Mouse (Mus musculus): ENCODE measurements around the gene Mapk10. TPM values are rescaled to one million over a fixed set of nuclear protein-coding genes. Genes with fewer than 3 reads are reported as not detected.

The Mapk10 gene
- polyA plus RNA-seq, 1 experiment, result 0.07 TPM

GRCm38 (mm10) chr5:103164022-103164421 lies 47.1 kb downstream of the Mapk10 start:
- no peaks in the 10 kb centered on the region for H3K36me3 ChIP-seq (ENCODE audit: control insufficient read depth, insufficient read depth)
- H3ac ChIP-seq (ENCODE audit: control insufficient read depth, insufficient read length, low read depth), result no peak overlapping the region
- no peak for TF ChIP-seq FOSL1 (IDR thresholded peaks at IDR 0.05; ENCODE audit: insufficient read depth, low read length, poor library complexity, severe bottlenecking)
- no peak for TF ChIP-seq CTCF (IDR thresholded peaks at IDR 0.05; ENCODE audit: control insufficient read depth, insufficient read depth, insufficient read length)
- TF ChIP-seq MAX (IDR thresholded peaks at IDR 0.05), result no peak
- TF ChIP-seq USF1 (IDR thresholded peaks at IDR 0.05; ENCODE audit: low read depth), result no peak
- TF ChIP-seq MYOG (IDR thresholded peaks at IDR 0.05; ENCODE audit: control insufficient read depth, extremely low read depth, insufficient read length), result no peak
- TF ChIP-seq CEBPB (IDR thresholded peaks at IDR 0.05; ENCODE audit: low read depth), result no peak
- TF ChIP-seq MYOD1 (IDR thresholded peaks at IDR 0.05; ENCODE audit: control insufficient read depth, insufficient read length, low read depth), result no peak
- H3K4me3 ChIP-seq (ENCODE audit: insufficient read depth, poor library complexity, severe bottlenecking), result no peak overlapping the region
- H3K79me3 ChIP-seq (ENCODE audit: low read depth), result no peaks in the 10 kb centered on the region
- H3K27me3 ChIP-seq (ENCODE audit: control insufficient read depth, insufficient read depth, insufficient read length), result no peaks in the 10 kb centered on the region
- no peaks in the 10 kb centered on the region for H3K79me2 ChIP-seq (ENCODE audit: control insufficient read depth, insufficient read depth)

- Histone ChIP-seq H3ac (ENCODE audit: control insufficient read depth, insufficient read length, low read depth) (no peak overlapping the region), H3K27me3 (ENCODE audit: control insufficient read depth, insufficient read depth, insufficient read length) (no peaks in the 10 kb centered on the region), H3K4me3 (ENCODE audit: insufficient read depth, poor library complexity, severe bottlenecking) (no peak overlapping the region), H3K79me2 (ENCODE audit: control insufficient read depth, insufficient read depth) (no peaks in the 10 kb centered on the region), H3K79me3 (ENCODE audit: low read depth) (no peaks in the 10 kb centered on the region), H3K36me3 (ENCODE audit: control insufficient read depth, insufficient read depth) (no peaks in the 10 kb centered on the region)
- no peak for TF ChIP-seq USF1 (IDR thresholded peaks at IDR 0.05; ENCODE audit: low read depth)
- no peak for TF ChIP-seq FOSL1 (IDR thresholded peaks at IDR 0.05; ENCODE audit: insufficient read depth, low read length, poor library complexity, severe bottlenecking)
- TF ChIP-seq MAX (IDR thresholded peaks at IDR 0.05), result no peak
- TF ChIP-seq CEBPB (IDR thresholded peaks at IDR 0.05; ENCODE audit: low read depth), result no peak
- no peak for TF ChIP-seq MYOG (IDR thresholded peaks at IDR 0.05; ENCODE audit: control insufficient read depth, extremely low read depth, insufficient read length)
- no peak for TF ChIP-seq CTCF (IDR thresholded peaks at IDR 0.05; ENCODE audit: control insufficient read depth, insufficient read depth, insufficient read length)
- TF ChIP-seq MYOD1 (IDR thresholded peaks at IDR 0.05; ENCODE audit: control insufficient read depth, insufficient read length, low read depth), result no peak
Observed at GRCm38 (mm10) chr5:103161574-103161973, 49.6 kb downstream of the Mapk10 start.

- H3K36me3 ChIP-seq (ENCODE audit: control insufficient read depth, insufficient read depth), result no peaks in the 10 kb centered on the region
- TF ChIP-seq MYOG (IDR thresholded peaks at IDR 0.05; ENCODE audit: control insufficient read depth, extremely low read depth, insufficient read length) (no peak), USF1 (IDR thresholded peaks at IDR 0.05; ENCODE audit: low read depth) (no peak), MAX (IDR thresholded peaks at IDR 0.05) (no peak), MYOD1 (IDR thresholded peaks at IDR 0.05; ENCODE audit: control insufficient read depth, insufficient read length, low read depth) (no peak), FOSL1 (IDR thresholded peaks at IDR 0.05; ENCODE audit: insufficient read depth, low read length, poor library complexity, severe bottlenecking) (no peak), CTCF (IDR thresholded peaks at IDR 0.05; ENCODE audit: control insufficient read depth, insufficient read depth, insufficient read length) (no peak), CEBPB (IDR thresholded peaks at IDR 0.05; ENCODE audit: low read depth) (no peak)
- no peaks in the 10 kb centered on the region for H3K27me3 ChIP-seq (ENCODE audit: control insufficient read depth, insufficient read depth, insufficient read length)
Observed at GRCm38 (mm10) chr5:103161196-103161540, 50.0 kb downstream of the Mapk10 start.

GRCm38 (mm10) chr5:103160314-103161195 lies 50.6 kb downstream of the Mapk10 start:
- H3K4me3 ChIP-seq (ENCODE audit: insufficient read depth, poor library complexity, severe bottlenecking), result no peak overlapping the region
- no peaks in the 10 kb centered on the region for H3K79me2 ChIP-seq (ENCODE audit: control insufficient read depth, insufficient read depth)
- H3K36me3 ChIP-seq (ENCODE audit: control insufficient read depth, insufficient read depth), result no peaks in the 10 kb centered on the region
- TF ChIP-seq FOSL1 (IDR thresholded peaks at IDR 0.05; ENCODE audit: insufficient read depth, low read length, poor library complexity, severe bottlenecking) (no peak), CTCF (IDR thresholded peaks at IDR 0.05; ENCODE audit: control insufficient read depth, insufficient read depth, insufficient read length) (no peak), MAX (IDR thresholded peaks at IDR 0.05) (no peak), USF1 (IDR thresholded peaks at IDR 0.05; ENCODE audit: low read depth) (no peak), MYOD1 (IDR thresholded peaks at IDR 0.05; ENCODE audit: control insufficient read depth, insufficient read length, low read depth) (no peak), CEBPB (IDR thresholded peaks at IDR 0.05; ENCODE audit: low read depth) (no peak), MYOG (IDR thresholded peaks at IDR 0.05; ENCODE audit: control insufficient read depth, extremely low read depth, insufficient read length) (no peak)
- no peaks in the 10 kb centered on the region for H3K79me3 ChIP-seq (ENCODE audit: low read depth)
- H3K27me3 ChIP-seq (ENCODE audit: control insufficient read depth, insufficient read depth, insufficient read length), result no peaks in the 10 kb centered on the region
- H3ac ChIP-seq (ENCODE audit: control insufficient read depth, insufficient read length, low read depth), result no peak overlapping the region

More at GRCm38 (mm10) chr5:103161196-103161540, 50.0 kb downstream of the Mapk10 start:
- Histone ChIP-seq H3ac (ENCODE audit: control insufficient read depth, insufficient read length, low read depth) (no peak overlapping the region), H3K79me3 (ENCODE audit: low read depth) (no peaks in the 10 kb centered on the region), H3K79me2 (ENCODE audit: control insufficient read depth, insufficient read depth) (no peaks in the 10 kb centered on the region), H3K4me3 (ENCODE audit: insufficient read depth, poor library complexity, severe bottlenecking) (no peak overlapping the region)

GRCm38 (mm10) chr5:103140935-103141334 lies 70.2 kb downstream of the Mapk10 start:
- Histone ChIP-seq H3ac (ENCODE audit: control insufficient read depth, insufficient read length, low read depth) (no peak overlapping the region), H3K27me3 (ENCODE audit: control insufficient read depth, insufficient read depth, insufficient read length) (no peaks in the 10 kb centered on the region), H3K79me2 (ENCODE audit: control insufficient read depth, insufficient read depth) (no peaks in the 10 kb centered on the region), H3K79me3 (ENCODE audit: low read depth) (no peaks in the 10 kb centered on the region), H3K36me3 (ENCODE audit: control insufficient read depth, insufficient read depth) (no peaks in the 10 kb centered on the region), H3K4me3 (ENCODE audit: insufficient read depth, poor library complexity, severe bottlenecking) (no peak overlapping the region)
- no peak for TF ChIP-seq CTCF (IDR thresholded peaks at IDR 0.05; ENCODE audit: control insufficient read depth, insufficient read depth, insufficient read length)
- no peak for TF ChIP-seq USF1 (IDR thresholded peaks at IDR 0.05; ENCODE audit: low read depth)
- TF ChIP-seq MYOD1 (IDR thresholded peaks at IDR 0.05; ENCODE audit: control insufficient read depth, insufficient read length, low read depth), result no peak
- TF ChIP-seq CEBPB (IDR thresholded peaks at IDR 0.05; ENCODE audit: low read depth), result no peak
- TF ChIP-seq MAX (IDR thresholded peaks at IDR 0.05), result no peak
- TF ChIP-seq MYOG (IDR thresholded peaks at IDR 0.05; ENCODE audit: control insufficient read depth, extremely low read depth, insufficient read length), result no peak
- no peak for TF ChIP-seq FOSL1 (IDR thresholded peaks at IDR 0.05; ENCODE audit: insufficient read depth, low read length, poor library complexity, severe bottlenecking)
